Mouse (Mus musculus) neutrophil, adult 5-6 weeks (primary cell): ENCODE measurements around the gene Zscan4e. TPM values are rescaled to one million over a fixed set of nuclear protein-coding genes. Genes with fewer than 3 reads are reported as not detected.
"Not testable (repeated sequence)": the region's sequence is repeated elsewhere in the genome, so short reads cannot be mapped to it uniquely, and the experiment has no call there.

Experiments
- ATAC-seq: fragments of 151-379, 151-347 bp; 2 replicates; pipeline ENCODE4 v1.8.0; 2017; ENCODE audit warnings: mild to moderate bottlenecking, moderate TSS enrichment; ENCODE audit not compliant: insufficient number of reproducible peaks, poor library complexity, low FRiP score, severe bottlenecking; ENCODE audit errors: extremely low read depth
- total RNA-seq: library from RNA; stranded (forward); fragments of 200-1000 nt; gene quantifications from 2 replicates; pipeline ENCODE4 v1.2.3, GENCODE M21; 2017

The Zscan4e gene
- total RNA-seq, result not detected in 2 replicates

DNA sequence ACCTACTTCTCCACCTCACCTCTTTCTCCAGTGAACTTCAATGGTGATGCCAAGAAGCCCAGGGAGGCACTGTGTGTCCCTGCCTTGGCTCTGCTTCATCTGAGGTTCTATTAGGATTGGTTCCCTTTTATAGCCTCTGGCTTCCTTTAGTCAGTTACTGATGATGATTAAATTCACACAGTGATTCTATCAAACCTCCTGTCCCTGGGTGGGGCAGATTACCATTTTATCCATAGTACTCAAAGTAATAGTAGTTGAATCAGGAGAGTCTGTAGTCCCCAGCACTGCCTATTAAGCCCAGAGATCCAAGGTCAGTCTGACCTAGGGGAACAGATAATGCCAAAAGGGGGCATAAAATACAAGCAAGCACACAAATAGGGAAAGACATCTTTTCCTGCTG is at the start of gene Zscan4e:
Gene Zscan4e, minus strand, starts transcription at position 101 of the 400 bp plus-strand sequence.
- ATAC-seq, result not testable (repeated sequence)

Other genes with a start within 250 kb of the Zscan4e start
- gene Zscan4-ps1, start 241.0 kb downstream of the Zscan4e start, total RNA-seq, result not detected in 2 replicates
- gene Zscan4d, start 144.5 kb downstream of the Zscan4e start, total RNA-seq, result not detected in 2 replicates
- gene Zscan4f, start 87.2 kb upstream of the Zscan4e start, total RNA-seq, result not detected in 2 replicates
- not detected in 2 replicates for gene Zscan4-ps2, start 203.6 kb upstream of the Zscan4e start, total RNA-seq